Mouse (Mus musculus): ENCODE measurements at regions not wholly inside any gene's neighbourhood (a gene's known extent, or its start where the extent isn't known, plus 50 kb on each side); places are given as distances from the start of the nearest gene placed in this dataset.

GRCm38 (mm10) chr3:39062415-39062814 is 175.7 kb downstream of the Fat4 start:
- no peak for DNase-seq (ENCODE audit: low spot score in 2 of 2)

DNA sequence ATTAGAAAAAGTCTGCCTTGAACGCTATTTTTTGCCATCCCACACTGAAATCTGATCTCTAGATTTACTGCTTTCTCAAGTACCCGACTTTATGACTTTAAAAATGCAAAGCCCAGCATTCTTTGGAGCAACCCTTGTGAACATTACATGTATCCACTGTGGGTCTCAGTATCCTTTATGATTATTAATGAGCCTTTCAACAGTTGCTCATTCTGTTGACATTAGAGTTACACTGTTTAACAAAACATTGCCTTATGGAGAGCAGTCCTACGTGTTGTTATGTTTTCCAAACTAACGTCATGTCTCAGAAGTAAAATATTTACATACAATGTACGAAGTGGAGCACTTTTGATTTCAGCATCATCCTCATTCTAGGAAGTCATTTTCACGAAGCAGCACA is 178.7 kb downstream of the Fat4 start:
- no peak for DNase-seq (ENCODE audit: low spot score in 2 of 2)

DNA sequence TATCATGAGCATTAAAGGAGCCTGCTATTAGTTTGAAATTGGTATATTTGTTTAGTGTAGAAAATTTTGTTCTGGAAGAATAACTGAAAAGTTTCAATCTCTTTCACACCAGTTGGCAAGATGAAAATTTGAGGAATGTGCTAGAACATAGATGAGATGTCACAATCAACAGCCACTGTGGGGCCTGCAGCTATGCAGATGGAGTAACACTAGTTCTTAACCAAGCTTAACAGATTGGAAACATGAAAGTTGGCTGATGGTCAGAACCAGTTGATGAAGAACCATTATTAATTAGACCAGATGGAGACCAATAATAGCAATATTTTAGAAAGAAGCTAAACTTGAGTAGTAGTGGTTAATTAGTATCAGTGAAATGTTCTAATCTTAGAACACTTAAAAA is 182.3 kb downstream of the Fat4 start:
- no peak for DNase-seq (ENCODE audit: low spot score in 2 of 2)

GRCm38 (mm10) chr3:39082678-39083270 is 196.0 kb downstream of the Fat4 start:
- DNase-seq (ENCODE audit: low spot score in 2 of 2): no peak

DNA sequence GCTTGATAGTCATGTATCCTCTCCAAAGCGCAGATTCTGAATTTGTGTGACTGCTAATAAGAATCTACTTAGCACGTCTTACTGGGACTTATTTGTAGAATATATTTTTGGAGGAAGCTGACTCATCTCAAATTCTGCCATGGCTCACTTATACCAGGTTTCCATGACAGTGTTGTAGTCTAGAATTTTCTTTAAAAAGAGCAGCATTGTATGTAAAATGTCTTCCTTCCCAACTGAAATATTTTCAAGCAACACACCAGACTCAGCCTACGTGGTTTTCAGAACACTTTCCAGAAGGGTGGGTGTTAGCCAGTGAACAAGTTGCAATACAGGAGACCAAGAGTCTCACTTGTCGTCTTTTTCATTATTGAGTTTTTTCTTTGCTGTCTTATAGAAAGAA is 202.2 kb downstream of the Fat4 start:
- no peak for DNase-seq (ENCODE audit: low spot score in 2 of 2)

DNA sequence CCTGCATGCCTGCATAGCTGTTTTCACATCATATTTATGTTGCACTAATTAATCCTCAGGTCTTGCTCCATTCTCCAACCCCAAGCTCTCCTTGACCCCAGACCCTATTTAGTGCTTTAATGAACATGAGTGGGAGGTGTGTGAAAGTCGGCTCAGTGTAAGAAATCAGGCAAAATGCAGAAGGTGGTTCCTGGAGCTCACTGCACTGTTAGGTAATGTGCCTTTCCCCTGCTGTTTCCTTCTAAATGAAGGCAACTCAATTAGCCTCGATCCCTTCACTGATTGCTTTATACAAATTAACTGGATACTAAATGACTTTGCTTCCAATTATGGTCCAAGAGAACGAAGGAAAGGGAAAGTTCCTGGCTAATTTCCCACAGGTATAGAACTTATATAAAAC is 215.6 kb downstream of the Fat4 start:
- DNase-seq (ENCODE audit: low spot score in 2 of 2): no peak

GRCm38 (mm10) chr3:39109756-39110392 is 223.1 kb downstream of the Fat4 start:
- DNase-seq (ENCODE audit: low spot score in 2 of 2): no peak

DNA sequence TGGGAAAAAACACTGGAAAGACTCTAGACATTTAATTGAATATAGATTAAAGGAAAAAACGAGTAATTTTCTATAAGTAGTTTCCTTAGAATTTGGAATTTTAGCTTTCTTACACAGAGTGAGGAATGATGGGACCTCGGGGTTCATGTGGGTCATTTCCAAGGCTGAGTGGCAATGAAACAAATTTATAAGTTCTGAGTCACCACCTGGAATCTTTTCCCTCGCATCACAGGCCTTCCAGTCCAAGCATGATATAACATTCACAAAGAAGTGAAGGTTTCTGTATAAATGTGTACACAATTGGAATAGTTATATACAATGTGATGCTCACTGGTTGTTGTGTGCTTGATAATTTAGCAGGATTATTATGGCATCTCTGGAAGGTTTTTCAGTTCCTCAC is 227.3 kb downstream of the Fat4 start:
- DNase-seq (ENCODE audit: low spot score in 2 of 2): no peak

DNA sequence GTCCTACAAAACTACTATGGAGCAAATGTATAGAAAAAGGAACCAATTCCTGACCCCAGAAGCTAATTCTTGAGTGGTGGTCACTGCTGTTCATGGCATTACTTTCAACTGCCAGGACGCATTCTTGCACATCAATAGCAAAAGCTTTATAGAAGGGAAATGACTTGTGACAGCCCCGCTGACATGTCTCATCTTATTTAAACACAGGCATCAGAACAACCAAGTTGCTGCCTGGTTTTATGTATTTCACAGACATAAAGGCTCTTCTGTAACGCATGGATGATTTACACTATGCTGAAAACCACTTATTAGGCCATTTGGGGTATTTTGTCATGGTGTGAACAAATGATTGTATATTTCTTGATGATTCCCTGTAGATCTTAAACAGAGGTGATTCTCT is 228.1 kb downstream of the Fat4 start:
- DNase-seq (ENCODE audit: low spot score in 2 of 2): no peak

- no peak for DNase-seq (ENCODE audit: low spot score in 2 of 2)
These were observed 228.7 kb downstream of the Fat4 start for GRCm38 (mm10) chr3:39115441-39115840.

- no peak for DNase-seq (ENCODE audit: low spot score in 2 of 2)
These were observed 235.5 kb downstream of the Fat4 start for GRCm38 (mm10) chr3:39122250-39122649.

DNA sequence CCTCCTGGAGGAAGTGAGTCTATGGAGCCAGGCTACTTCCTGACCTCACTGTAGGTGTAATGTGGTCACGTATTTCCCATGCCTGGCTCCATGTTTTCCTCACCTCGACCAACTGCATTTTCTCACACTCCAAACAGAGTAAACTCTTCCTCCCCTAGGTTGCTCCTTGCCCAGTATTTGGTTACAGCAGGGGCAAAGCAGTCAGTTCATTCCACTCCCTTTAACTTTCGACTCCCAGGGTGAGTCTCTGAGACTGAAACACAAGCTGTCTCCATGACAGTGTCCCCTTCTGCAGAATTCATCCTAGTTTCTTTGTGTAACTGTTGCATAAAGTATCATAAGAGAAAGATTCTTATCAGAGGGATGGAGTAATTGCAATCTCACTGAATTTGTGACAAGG is 243.8 kb downstream of the Fat4 start:
- no peak for DNase-seq (ENCODE audit: low spot score in 2 of 2)

GRCm38 (mm10) chr3:39165006-39165667 is 278.4 kb downstream of the Fat4 start:
- no peak for DNase-seq (ENCODE audit: low spot score in 2 of 2)

- DNase-seq (ENCODE audit: low spot score in 2 of 2): no peak
These were observed 295.9 kb downstream of the Fat4 start for GRCm38 (mm10) chr3:39182646-39183045.

DNA sequence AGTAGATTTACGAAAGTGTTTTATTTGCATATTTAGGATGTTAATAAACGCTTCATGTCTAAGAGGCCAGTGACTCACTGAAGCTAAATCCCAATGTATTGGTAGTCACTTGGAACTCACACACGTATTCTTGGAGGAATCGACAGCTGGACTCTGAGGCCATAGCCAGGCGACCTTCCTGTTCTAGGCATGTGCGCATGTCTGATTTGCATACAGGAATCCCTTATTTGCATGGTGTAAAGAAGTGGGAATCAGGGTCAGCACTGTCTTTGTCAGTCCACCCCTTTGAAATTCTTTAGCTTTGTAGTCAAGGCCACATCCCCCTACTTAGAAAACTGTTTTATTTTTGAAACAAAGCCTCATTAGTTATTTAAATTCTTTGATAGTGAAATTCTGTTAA is 308.4 kb downstream of the Fat4 start:
- DNase-seq (ENCODE audit: low spot score in 2 of 2): no peak

DNA sequence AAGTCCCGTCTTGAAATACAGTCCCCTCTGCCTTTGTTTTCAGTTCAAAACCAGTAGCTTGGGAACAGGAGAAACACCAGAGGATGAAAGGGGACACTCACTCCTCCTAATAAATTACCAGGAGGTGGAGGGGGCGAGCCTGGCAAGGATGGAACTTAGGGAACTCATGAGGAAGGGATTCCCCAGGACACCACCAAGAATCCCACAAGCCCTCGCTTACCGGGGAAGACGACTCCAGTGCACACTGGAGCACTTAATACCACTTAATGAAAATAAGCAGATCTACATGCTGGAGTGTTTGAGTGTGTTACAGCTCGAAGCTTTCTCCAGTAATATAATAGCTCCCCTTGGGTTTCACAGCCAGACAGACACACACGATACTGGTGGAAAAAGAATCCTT is 315.9 kb downstream of the Fat4 start:
- no peak for DNase-seq (ENCODE audit: low spot score in 2 of 2)

GRCm38 (mm10) chr3:39208651-39209050 is 321.9 kb downstream of the Fat4 start:
- DNase-seq (ENCODE audit: low spot score in 2 of 2): no peak

- peak in 1 of 2 experiments; percentile 15 for DNase-seq (ENCODE audit: low spot score in 2 of 2)
These were observed 322.8 kb downstream of the Fat4 start for GRCm38 (mm10) chr3:39209382-39210165.

DNA sequence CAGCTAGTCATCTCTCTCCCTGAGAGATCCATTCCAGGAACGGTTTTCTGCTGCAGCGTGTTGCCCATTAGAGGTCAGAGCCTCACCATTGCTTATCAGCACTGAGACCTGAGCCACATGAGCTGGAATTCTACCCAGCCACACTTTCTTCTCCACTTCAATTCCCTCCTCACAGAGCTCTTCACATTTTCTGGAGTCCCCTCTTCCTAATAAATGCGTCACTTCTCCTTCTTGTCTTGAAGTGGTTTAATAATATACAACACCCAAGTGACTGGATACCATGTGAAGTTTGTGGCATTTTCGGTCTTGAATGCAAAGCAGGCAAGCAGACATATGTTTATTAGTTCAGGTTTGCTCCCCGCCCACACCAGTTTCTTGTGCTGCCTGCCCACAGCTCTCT is 324.9 kb downstream of the Fat4 start:
- no peak for DNase-seq (ENCODE audit: low spot score in 2 of 2)

DNA sequence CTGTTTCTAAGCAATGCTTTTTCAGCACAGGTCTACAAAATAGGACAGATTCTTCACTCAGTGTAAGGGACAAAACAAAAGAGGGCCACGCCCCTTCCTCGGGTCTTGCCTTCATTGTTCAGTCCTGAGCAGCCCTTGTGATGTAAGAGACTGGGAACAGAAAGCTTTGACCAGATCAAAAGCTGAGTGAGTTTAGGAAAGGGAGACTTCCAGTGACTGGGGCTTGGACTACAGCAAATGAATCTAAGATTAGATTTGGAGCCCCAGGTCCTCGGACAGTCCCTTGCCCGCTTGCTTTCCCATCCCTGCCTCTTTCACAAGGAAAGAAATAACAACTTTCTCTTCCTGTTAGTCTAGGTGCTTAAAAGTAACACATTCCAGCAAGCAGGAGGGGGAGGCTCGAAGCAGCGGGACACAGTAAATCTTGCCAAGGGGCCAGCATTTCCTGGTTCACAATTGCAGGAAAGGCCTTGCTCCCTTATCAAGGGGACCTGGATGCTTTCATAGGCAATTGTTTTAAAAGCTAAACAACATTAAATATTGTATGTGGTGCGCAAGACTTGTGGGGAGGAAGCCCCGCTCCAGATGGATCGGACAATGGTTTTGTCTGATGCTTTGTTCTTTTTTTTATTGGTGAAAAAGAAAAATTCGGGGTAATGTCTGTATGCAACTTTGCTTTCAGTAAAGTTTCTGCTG is 333.4 kb downstream of the Fat4 start:
- peak in 1 of 2 experiments; percentile 14 for DNase-seq (ENCODE audit: low spot score in 2 of 2)

GRCm38 (mm10) chr3:39220707-39221034 is 333.9 kb downstream of the Fat4 start:
- no peak for DNase-seq (ENCODE audit: low spot score in 2 of 2)

GRCm38 (mm10) chr3:39222059-39222458 is 335.3 kb downstream of the Fat4 start:
- no peak for DNase-seq (ENCODE audit: low spot score in 2 of 2)
